Mouse (Mus musculus) hindbrain, embryonic 15.5 days (tissue): ENCODE measurements around the gene Sinhcaf. TPM values are rescaled to one million over a fixed set of nuclear protein-coding genes. Genes with fewer than 3 reads are reported as not detected.
"Not testable (repeated sequence)": the region's sequence is repeated elsewhere in the genome, so short reads cannot be mapped to it uniquely, and the experiment has no call there.

Experiments
- ATAC-seq: fragments of 200-750 bp; cut with Nextera tagmentation; 2 replicates; pipeline ENCODE4 v1.8.0; 2017; ENCODE audit warnings: low read depth, moderate number of reproducible peaks, moderate TSS enrichment; ENCODE audit not compliant: low FRiP score
- H3K27ac ChIP-seq: fragments of 300-500 bp; sonication (generic); replicated peaks from 2 replicates; pipeline ENCODE4 v1.5.1; 2015; ENCODE audit warnings: mild to moderate bottlenecking, inconsistent platforms
- H3K27me3 ChIP-seq: fragments of 300-500 bp; sonication (generic); 2 replicates; pipeline ENCODE4 v1.6.1; 2015; ENCODE audit warnings: control low read depth, inconsistent platforms
- H3K36me3 ChIP-seq: fragments of 300-500 bp; sonication (generic); 2 replicates; pipeline ENCODE4 v1.6.1; 2015; ENCODE audit warnings: control low read depth, inconsistent platforms
- H3K4me1 ChIP-seq: fragments of 300-500 bp; sonication (generic); replicated peaks from 2 replicates; pipeline ENCODE4 v1.6.1; 2015; ENCODE audit warnings: control low read depth, inconsistent platforms
- H3K4me2 ChIP-seq: fragments of 300-500 bp; sonication (generic); 2 replicates; pipeline ENCODE4 v1.6.1; 2015; ENCODE audit warnings: moderate library complexity, mild to moderate bottlenecking, inconsistent platforms
- H3K4me3 ChIP-seq: fragments of 300-500 bp; sonication (generic); 2 replicates; pipeline ENCODE4 v1.5.1; 2015; ENCODE audit warnings: mild to moderate bottlenecking, inconsistent platforms
- H3K9ac ChIP-seq: fragments of 300-500 bp; sonication (generic); 2 replicates; pipeline ENCODE4 v1.6.1; 2015; ENCODE audit warnings: inconsistent platforms
- H3K9me3 ChIP-seq: fragments of 300-500 bp; sonication (generic); 2 replicates; pipeline ENCODE4 v1.6.1; 2016; ENCODE audit warnings: control low read depth, inconsistent platforms
- WGBS: fragments of 180-500 bp; shearing (Covaris S2); methylation state at CpG from one replicate; pipeline ENCODE4 v1.1.7; 2015; 5-methylcytosine and 5-hydroxymethylcytosine counted together
- polyA plus RNA-seq: library from polyadenylated mRNA; unstranded; fragments of >200 nt; fragmentation: Nextera tagmentation; extraction: Ambion mirVana; gene quantifications from 2 replicates; pipeline ENCODE4 v1.2.1, GENCODE M21; 2015

Gene Sinhcaf
- polyA plus RNA-seq, 1 experiment from 2014 or later = 44.4 TPM

- H3K9me3 ChIP-seq, H3K27me3 ChIP-seq, H3K4me2 ChIP-seq, H3K9ac ChIP-seq, H3K36me3 ChIP-seq, ATAC-seq, H3K4me1 ChIP-seq, H3K27ac ChIP-seq, H3K4me3 ChIP-seq: not testable (repeated sequence)
- WGBS = 77% methylated on average over 8 of the region's 8 CpGs
These were observed 34.4 kb downstream of the Sinhcaf start for GRCm38 (mm10) chr6:148911906-148912305.

GRCm38 (mm10) chr6:148906958-148907357 lies 39.3 kb downstream of the Sinhcaf start:
- Histone ChIP-seq H3K4me2 (no peak overlapping the region), H3K27ac (no peak overlapping the region), H3K4me3 (no peak overlapping the region), H3K4me1 (no peaks in the 10 kb centered on the region), H3K27me3 (no peaks in the 10 kb centered on the region), H3K36me3 (no peaks in the 10 kb centered on the region), H3K9ac (no peak overlapping the region), H3K9me3 (no peaks in the 10 kb centered on the region)
- no peak for ATAC-seq
- 95% methylated on average over 9 of the region's 9 CpGs for WGBS

- ATAC-seq = no peak
- no peak overlapping the region for H3K9ac ChIP-seq
- no peak overlapping the region for H3K4me2 ChIP-seq
These were observed 43.5 kb downstream of the Sinhcaf start for GRCm38 (mm10) chr6:148902728-148903127.

GRCm38 (mm10) chr6:148896507-148896851 lies 49.8 kb downstream of the Sinhcaf start:
- Histone ChIP-seq H3K27me3 (no peaks in the 10 kb centered on the region), H3K9me3 (no peaks in the 10 kb centered on the region), H3K36me3 (no peaks in the 10 kb centered on the region), H3K4me3 (peak overlapping the region; percentile 72), H3K27ac (peak overlapping the region; percentile 92), H3K4me2 (peak overlapping the region; percentile 69), H3K4me1 (peaks cover 13% of the 10 kb centered on the region), H3K9ac (peak overlapping the region; percentile 66)
- 59% methylated on average over 6 of the region's 6 CpGs for WGBS
- ATAC-seq = peak; percentile 39; the same call in 1 of the 2 replicates

More at GRCm38 (mm10) chr6:148902728-148903127, 43.5 kb downstream of the Sinhcaf start:
- Histone ChIP-seq H3K9me3 (no peaks in the 10 kb centered on the region), H3K4me1 (no peaks in the 10 kb centered on the region), H3K4me3 (no peak overlapping the region), H3K27ac (no peak overlapping the region), H3K36me3 (no peaks in the 10 kb centered on the region), H3K27me3 (no peaks in the 10 kb centered on the region)
- 75% methylated on average over 3 of the region's 3 CpGs for WGBS

DNA sequence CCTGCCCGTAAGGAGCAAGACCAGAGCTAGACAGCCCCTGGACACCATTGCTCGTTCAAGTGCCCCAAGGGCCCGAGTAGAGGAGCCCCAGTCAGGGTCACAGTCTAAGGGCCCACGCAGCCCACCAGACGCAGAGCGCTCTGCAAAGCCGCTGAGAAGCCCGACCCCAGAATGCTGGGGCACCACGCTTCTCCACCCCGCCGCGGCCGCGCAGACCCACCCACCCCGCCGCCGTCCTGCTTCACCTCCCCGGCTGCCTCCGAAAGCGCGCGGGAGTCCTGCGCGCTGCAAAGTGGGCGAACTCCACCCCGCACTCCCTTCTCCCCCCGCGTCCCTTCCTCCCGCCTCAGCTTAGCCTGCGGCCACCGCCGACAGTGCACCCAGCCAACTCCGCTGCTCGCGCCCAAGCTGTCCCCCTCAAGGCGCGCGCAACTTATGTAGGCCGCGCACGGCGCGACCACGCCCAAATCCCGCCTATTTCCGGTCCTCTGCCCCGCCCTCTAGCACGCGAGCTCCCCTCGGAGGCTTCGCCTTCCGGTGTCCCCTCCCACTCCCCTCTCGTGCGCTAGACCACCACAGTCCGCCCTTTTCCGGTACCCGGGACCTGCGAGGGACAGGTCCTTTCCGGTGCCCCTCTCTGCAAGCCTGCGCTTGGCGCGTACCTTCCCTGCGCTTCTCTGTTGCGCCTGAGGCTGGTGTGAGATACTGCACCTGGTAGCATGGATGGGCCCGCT lies 50.3 kb downstream of the Sinhcaf start, which contains the start of gene Caprin2:
TSS of gene Caprin2 (minus strand) at position 465 of the 734 bp plus-strand sequence.
- H3K4me3 ChIP-seq = peak within 1 kb of the TSS; percentile 72
- peak; percentile 99 for ATAC-seq
- H3K9ac ChIP-seq = peak within 1 kb of the TSS; percentile 66
- H3K4me2 ChIP-seq = peak within 1 kb of the TSS; percentile 69
- peaks cover 13% of the 10 kb centered on the region for H3K4me1 ChIP-seq
- H3K27ac ChIP-seq = peak within 1 kb of the TSS; percentile 92
- H3K27me3 ChIP-seq = no peaks in the 10 kb centered on the region
- WGBS = under 1% methylated on average over 65 of the region's 65 CpGs
- no peaks in the 10 kb centered on the region for H3K9me3 ChIP-seq
- no peaks in the 10 kb centered on the region for H3K36me3 ChIP-seq

DNA sequence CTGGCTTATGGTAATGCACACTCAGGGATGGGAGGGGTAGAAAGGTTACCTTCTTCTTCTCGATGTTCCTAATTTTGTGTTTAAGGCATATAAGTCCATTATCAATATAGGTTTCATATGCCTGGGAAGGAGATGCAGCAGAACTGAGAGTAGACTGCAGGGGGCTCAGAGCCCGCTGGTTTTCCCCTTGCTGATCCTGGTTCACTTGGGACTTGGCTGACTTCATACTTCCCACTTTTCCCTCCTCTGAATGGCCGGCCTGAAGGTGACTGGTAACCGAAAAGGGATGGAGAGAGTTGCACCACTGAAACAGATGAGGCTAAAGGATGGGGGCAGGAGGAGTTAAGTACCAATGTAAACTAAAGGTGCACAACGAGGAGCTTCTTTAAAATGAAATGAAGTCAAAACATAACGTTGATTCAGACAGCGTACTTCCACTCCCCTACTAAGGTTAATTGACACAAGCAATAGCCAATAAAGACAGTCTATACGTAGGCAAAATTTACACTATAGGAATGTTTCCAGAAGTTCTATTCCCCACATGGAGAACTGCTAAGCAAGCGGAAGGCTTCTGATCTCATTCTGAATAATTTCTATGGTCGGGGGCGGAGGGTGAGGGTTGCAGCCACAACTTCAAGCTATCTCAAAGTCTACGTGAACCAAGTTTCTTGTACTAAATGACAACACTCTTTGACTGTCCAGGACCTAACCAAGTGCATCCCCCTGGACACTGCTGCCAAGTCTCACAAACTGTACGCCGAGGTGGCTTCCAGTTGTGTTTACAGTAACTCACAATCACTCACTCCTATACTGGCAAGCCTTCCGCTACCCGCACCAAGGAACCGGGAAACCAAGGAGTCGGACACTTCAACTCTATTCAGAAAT lies 51.1 kb downstream of the Sinhcaf start:
- H3K36me3 ChIP-seq = no peaks in the 10 kb centered on the region
- H3K9me3 ChIP-seq = no peaks in the 10 kb centered on the region
- peaks cover 13% of the 10 kb centered on the region for H3K4me1 ChIP-seq
- no peaks in the 10 kb centered on the region for H3K27me3 ChIP-seq
- 18% methylated on average over 18 of the region's 18 CpGs for WGBS
- no peak for ATAC-seq
- peak overlapping the region; percentile 69 for H3K4me2 ChIP-seq
- H3K27ac ChIP-seq = peak overlapping the region; percentile 92
- peak overlapping the region; percentile 72 for H3K4me3 ChIP-seq
- H3K9ac ChIP-seq = peak overlapping the region; percentile 66

- Histone ChIP-seq H3K4me1 (no peaks in the 10 kb centered on the region), H3K27ac (no peak overlapping the region), H3K4me2 (no peak overlapping the region), H3K9ac (no peak overlapping the region), H3K36me3 (no peaks in the 10 kb centered on the region; the same call in 1 of the 2 replicates), H3K27me3 (no peaks in the 10 kb centered on the region), H3K9me3 (no peaks in the 10 kb centered on the region), H3K4me3 (no peak overlapping the region)
- WGBS = 91% methylated on average over 1 of the region's 1 CpGs
- no peak for ATAC-seq
These were observed 72.4 kb downstream of the Sinhcaf start for GRCm38 (mm10) chr6:148873911-148874310.

Other genes with a start within 250 kb of the Sinhcaf start
- gene Ipo8, start 115.0 kb downstream of the Sinhcaf start, polyA plus RNA-seq = 17.2 and 17.5 TPM in 2 replicates
- gene Caprin2, start 50.2 kb downstream of the Sinhcaf start, polyA plus RNA-seq = 10.3 and 10.5 TPM in 2 replicates
- gene Dennd5b, start 155.2 kb upstream of the Sinhcaf start, polyA plus RNA-seq = 12.0 and 12.8 TPM in 2 replicates
- gene Gm10203, start 183.7 kb upstream of the Sinhcaf start, polyA plus RNA-seq = not detected in 2 replicates
- 7.3 and 8.2 TPM in 2 replicates for gene Etfbkmt, start 193.4 kb upstream of the Sinhcaf start, polyA plus RNA-seq
- 99.8 and 101 TPM in 2 replicates for gene Amn1, start 242.2 kb upstream of the Sinhcaf start, polyA plus RNA-seq